In genomic region chr6:23076060-23076459, GRCm38 (mm10) we compare ENCODE assay signal across 26 mouse cellular contexts. TPM values are rescaled to one million over a fixed set of nuclear protein-coding genes. Genes with fewer than 3 reads are reported as not detected.
DNase-seq lines count a peak whose midpoint lies in the region; ATAC-seq lines count a peak whose summit lies in the region.
"Had no signal": no experiment of that assay in that cellular context is flagged by ENCODE, and none has a peak within 500 bp of the region (broad histone marks: within the 10 kb centered on the region; RNA-seq: fewer than 3 reads in every experiment).

No protein-coding gene starts in this region.

- H3K9ac ChIP-seq in forebrain, embryonic 14.5 days (ENCODE audit: low read length) = no peak overlapping the region
- no peak overlapping the region for H3K9ac ChIP-seq in forebrain, embryonic 16.5 days (replicated peaks; ENCODE audit: low read depth, low read length)
- no peak overlapping the region for H3K9ac ChIP-seq in midbrain, embryonic 16.5 days (ENCODE audit: low read depth, low read length)
- no peak overlapping the region for H3K9ac ChIP-seq in midbrain, embryonic 15.5 days
- H3K9ac ChIP-seq: forebrain, embryonic 15.5 days; hindbrain, embryonic 12.5 days; hindbrain, embryonic 15.5 days had no signal

- H3K27me3 ChIP-seq in forebrain, embryonic 14.5 days (replicated peaks; ENCODE audit: control insufficient read depth, insufficient read depth, low read length) = no peaks in the 10 kb centered on the region
- H3K27me3 ChIP-seq in forebrain, embryonic 16.5 days (replicated peaks; ENCODE audit: control insufficient read depth, insufficient read depth, low read length) = no peaks in the 10 kb centered on the region
- no peaks in the 10 kb centered on the region for H3K27me3 ChIP-seq in midbrain, embryonic 16.5 days (ENCODE audit: control insufficient read depth, insufficient read depth, low read depth, low read length)
- H3K27me3 ChIP-seq in midbrain, embryonic 15.5 days (replicated peaks) = no peaks in the 10 kb centered on the region
- H3K27me3 ChIP-seq: CH12.LX; forebrain, embryonic 15.5 days; hindbrain, embryonic 12.5 days; hindbrain, embryonic 15.5 days had no signal

- H3K4me3 ChIP-seq in forebrain, embryonic 14.5 days (ENCODE audit: low read depth, low read length) = no peak overlapping the region
- no peak overlapping the region for H3K4me3 ChIP-seq in forebrain, embryonic 16.5 days (replicated peaks; ENCODE audit: low read length)
- no peak overlapping the region for H3K4me3 ChIP-seq in midbrain, embryonic 16.5 days (ENCODE audit: low read depth, low read length)
- H3K4me3 ChIP-seq in midbrain, embryonic 15.5 days = no peak overlapping the region
- H3K4me3 ChIP-seq: forebrain, embryonic 10.5 days; forebrain, embryonic 15.5 days; gastrocnemius, adult 2 months; hindbrain, embryonic 12.5 days; hindbrain, embryonic 15.5 days had no signal

- no peaks in the 10 kb centered on the region for H3K9me3 ChIP-seq in forebrain, embryonic 14.5 days (replicated peaks; ENCODE audit: control insufficient read depth, low read length)
- no peaks in the 10 kb centered on the region for H3K9me3 ChIP-seq in forebrain, embryonic 16.5 days (ENCODE audit: control insufficient read depth, low read length)
- no peaks in the 10 kb centered on the region for H3K9me3 ChIP-seq in midbrain, embryonic 16.5 days (replicated peaks; ENCODE audit: control insufficient read depth, low read length, poor library complexity, severe bottlenecking)
- H3K9me3 ChIP-seq in midbrain, embryonic 15.5 days = no peaks in the 10 kb centered on the region
- H3K9me3 ChIP-seq: forebrain, embryonic 10.5 days; forebrain, embryonic 15.5 days; hindbrain, embryonic 12.5 days; hindbrain, embryonic 15.5 days had no signal

- H3K4me1 ChIP-seq in forebrain, embryonic 14.5 days (ENCODE audit: control insufficient read depth, insufficient read depth, low read length) = no peaks in the 10 kb centered on the region
- no peaks in the 10 kb centered on the region for H3K4me1 ChIP-seq in forebrain, embryonic 16.5 days (replicated peaks; ENCODE audit: control insufficient read depth, insufficient read depth, low read length)
- no peaks in the 10 kb centered on the region for H3K4me1 ChIP-seq in midbrain, embryonic 16.5 days (ENCODE audit: control insufficient read depth, insufficient read depth, low read length)
- no peaks in the 10 kb centered on the region for H3K4me1 ChIP-seq in midbrain, embryonic 15.5 days
- H3K4me1 ChIP-seq: forebrain, embryonic 15.5 days; hindbrain, embryonic 12.5 days; hindbrain, embryonic 15.5 days had no signal

- ATAC-seq in forebrain, embryonic 14.5 days = no peak
- no peak for ATAC-seq in forebrain, embryonic 16.5 days
- peak; percentile 75; the same call in 1 of the 2 replicates for ATAC-seq in midbrain, embryonic 16.5 days
- no peak for ATAC-seq in midbrain, embryonic 15.5 days (replicated peaks)
- ATAC-seq: forebrain, embryonic 15.5 days had no signal

- WGBS in forebrain, embryonic 14.5 days = 36% methylated on average over 2 of the region's 2 CpGs
- 39% methylated on average over 2 of the region's 2 CpGs for WGBS in forebrain, embryonic 16.5 days
- 20% methylated on average over 2 of the region's 2 CpGs for WGBS in midbrain, embryonic 16.5 days
- 38% methylated on average over 2 of the region's 2 CpGs for WGBS in midbrain, embryonic 15.5 days

- no peaks in the 10 kb centered on the region for H3K36me3 ChIP-seq in forebrain, embryonic 14.5 days (ENCODE audit: control insufficient read depth, insufficient read depth, low read length)
- H3K36me3 ChIP-seq in forebrain, embryonic 16.5 days (ENCODE audit: control insufficient read depth, insufficient read depth) = no peaks in the 10 kb centered on the region
- no peaks in the 10 kb centered on the region for H3K36me3 ChIP-seq in midbrain, embryonic 16.5 days (ENCODE audit: control insufficient read depth, insufficient read depth, low read length)
- H3K36me3 ChIP-seq in midbrain, embryonic 15.5 days (replicated peaks) = no peaks in the 10 kb centered on the region
- H3K36me3 ChIP-seq: forebrain, embryonic 10.5 days; forebrain, embryonic 15.5 days; hindbrain, embryonic 12.5 days; hindbrain, embryonic 15.5 days had no signal

- intact Hi-C loops in left cerebral cortex, postnatal 10 days (cut with DNase I) = no loop called here

- no peak overlapping the region for H3K27ac ChIP-seq in forebrain, embryonic 14.5 days (ENCODE audit: low read depth, low read length)
- no peak overlapping the region for H3K27ac ChIP-seq in forebrain, embryonic 16.5 days (ENCODE audit: low read length)
- H3K27ac ChIP-seq in midbrain, embryonic 16.5 days (ENCODE audit: low read length) = no peak overlapping the region
- H3K27ac ChIP-seq in midbrain, embryonic 15.5 days = no peak overlapping the region
- H3K27ac ChIP-seq: forebrain, embryonic 10.5 days; forebrain, embryonic 15.5 days; gastrocnemius, adult 2 months; hindbrain, embryonic 12.5 days; hindbrain, embryonic 15.5 days had no signal

- no peak overlapping the region for H3K4me2 ChIP-seq in forebrain, embryonic 14.5 days (ENCODE audit: low read length)
- H3K4me2 ChIP-seq in forebrain, embryonic 16.5 days (ENCODE audit: low read length) = no peak overlapping the region
- no peak overlapping the region for H3K4me2 ChIP-seq in midbrain, embryonic 16.5 days (ENCODE audit: low read length)
- H3K4me2 ChIP-seq in midbrain, embryonic 15.5 days = no peak overlapping the region
- H3K4me2 ChIP-seq: forebrain, embryonic 15.5 days; heart, embryonic 11.5 days; hindbrain, embryonic 12.5 days; hindbrain, embryonic 15.5 days had no signal

- DNase-seq in forebrain, embryonic 14.5 days (ENCODE audit: low spot score) = peak; percentile 5
- DNase-seq in R1 (ENCODE audit: low read depth, low spot score) = peak; percentile 89
- no peak for DNase-seq in left cerebral cortex, postnatal 10 days (ENCODE audit: extremely low spot score in 1 of 2, low spot score in 2 of 2)
- no peak for DNase-seq in lung, postnatal 4 days
- DNase-seq: adrenal gland, postnatal 10 days; adrenal gland, postnatal 36 days; B cell, adult 2 months; cerebellum, adult 11 months; cerebellum, adult 2 months; cerebellum, adult 9-11 months; cerebellum, postnatal 25 days; gastrocnemius, adult 2 months; gastrocnemius, postnatal 14 days; heart, adult 11 months had no signal

RNA-seq across cellular contexts. Expression of gene Aass, which starts 56.7 kb away (rescaled TPM):
- 0.74 and 0.94 TPM in 2 replicates for polyA plus RNA-seq in forebrain, embryonic 14.5 days (2014; fragmentation: Nextera tagmentation; extraction: Ambion mirVana)
- polyA plus RNA-seq in forebrain, embryonic 16.5 days (2015; fragmentation: Nextera tagmentation; extraction: Ambion mirVana) = 0.65 and 0.76 TPM in 2 replicates
- 1.0 and 1.6 TPM in 2 replicates for polyA plus RNA-seq in midbrain, embryonic 16.5 days (2015; fragmentation: Nextera tagmentation; extraction: Ambion mirVana)
- polyA plus RNA-seq in midbrain, embryonic 15.5 days (2015; fragmentation: Nextera tagmentation; extraction: Ambion mirVana) = 0.26 and 0.53 TPM in 2 replicates
- total RNA-seq in left cerebral cortex, postnatal 10 days (2021) = 1 to 10 TPM in 1 of 2 experiments, under 1 TPM in 1; 0.85 to 2.4 TPM
- total RNA-seq: CH12.LX; common myeloid progenitor, adult 5-6 weeks; hematopoietic stem cell, adult 5-6 weeks; MEL had no signal

Comparison
In these comparisons a context has a peak if more than half of its experiments do, and no peak if none do; other contexts are left out.
1. DNase-seq: peak in forebrain, embryonic 14.5 days (single experiment) and R1 (single experiment); none in left cerebral cortex, postnatal 10 days (0 of 2) and lung, postnatal 4 days (0 of 2).